Mouse (Mus musculus): ENCODE data around the gene Tbc1d1. TPM values are rescaled to one million over a fixed set of nuclear protein-coding genes. Genes with fewer than 3 reads are reported as not detected.

The Tbc1d1 gene
- polyA plus RNA-seq, 1 experiment from 2014 or later: 32.4 TPM

DNA sequence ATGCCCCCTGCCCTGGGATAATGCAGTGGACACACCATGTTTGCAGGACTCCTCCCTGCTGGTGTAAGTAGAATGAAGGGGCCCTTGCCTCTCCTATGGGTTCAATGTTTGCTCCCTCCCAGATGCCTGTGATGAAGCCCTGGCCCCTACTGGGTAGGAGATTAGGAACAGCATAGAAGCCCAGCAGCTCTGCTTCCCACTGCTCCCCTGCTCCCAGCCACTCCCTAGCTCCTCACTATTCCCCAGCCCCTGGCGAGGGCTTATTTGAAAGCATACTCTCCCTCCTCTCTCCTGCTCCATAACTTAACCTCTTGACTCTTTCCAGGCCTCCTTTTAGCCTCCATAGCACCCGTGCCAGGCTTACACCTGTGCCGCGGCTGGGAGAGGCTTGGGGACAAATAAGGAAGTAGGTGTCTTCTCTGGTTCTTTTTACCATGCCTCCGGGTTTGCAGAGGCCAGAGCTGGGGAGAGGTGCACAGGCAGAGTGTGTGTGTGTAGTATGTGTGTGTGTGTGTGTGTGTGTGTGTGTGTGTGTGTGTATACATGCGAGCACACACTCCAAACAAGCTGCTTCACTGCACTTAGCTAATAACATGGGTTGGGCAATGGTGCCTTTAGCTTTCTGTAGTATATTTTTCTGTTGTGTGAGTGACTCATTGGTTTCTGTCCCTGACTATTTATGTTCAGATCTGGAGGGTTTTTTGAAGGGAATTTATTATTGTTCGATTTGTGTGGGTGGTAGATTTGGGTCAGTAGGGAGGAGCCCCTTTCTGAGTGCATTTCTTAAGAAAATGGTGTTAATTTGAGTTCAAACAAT lies 143.6 kb downstream of the Tbc1d1 start:
- H3K9me3 ChIP-seq: no peaks in the 10 kb centered on the region
- 0 out of 2 replicates have a peak overlapping the region, but pooled peaks have one; percentile 5 for H3K27ac ChIP-seq
- WGBS: 69% methylated on average over 7 of the region's 7 CpGs
- peaks cover 6% of the 10 kb centered on the region; the same call in 1 of the 2 replicates for H3K36me3 ChIP-seq
- no peak overlapping the region for H3K4me3 ChIP-seq
- peaks cover 28% of the 10 kb centered on the region for H3K4me1 ChIP-seq
- ATAC-seq (ENCODE audit: insufficient number of reproducible peaks, insufficient read depth, low FRiP score, low TSS enrichment): no peak
- H3K27me3 ChIP-seq: no peaks in the 10 kb centered on the region
- no peak overlapping the region for H3K4me2 ChIP-seq (replicated peaks)
- no peak overlapping the region for H3K9ac ChIP-seq

DNA sequence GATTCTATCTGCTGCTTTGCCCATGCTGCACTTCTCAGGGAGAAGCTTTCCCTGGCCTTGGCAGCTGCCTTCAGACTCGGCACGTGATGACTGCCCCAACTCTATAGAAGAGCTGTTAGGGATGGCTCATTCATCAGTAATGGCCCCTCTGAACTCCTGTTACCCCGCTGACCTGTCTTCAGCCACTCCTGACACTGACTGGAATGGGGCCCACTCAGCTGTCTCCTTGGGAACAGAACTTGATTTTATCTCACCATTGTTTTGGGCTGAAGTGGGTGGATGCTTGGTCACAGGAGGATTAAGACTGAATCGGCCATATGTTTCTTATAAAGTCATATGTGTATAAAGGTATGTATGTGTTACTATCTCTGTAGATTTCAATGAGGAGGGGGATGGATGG lies 145.1 kb downstream of the Tbc1d1 start:
- Histone ChIP-seq H3K4me1 (peaks cover 28% of the 10 kb centered on the region), H3K4me3 (no peak overlapping the region), H3K9me3 (no peaks in the 10 kb centered on the region), H3K36me3 (peaks cover 10% of the 10 kb centered on the region; the same call in 1 of the 2 replicates), H3K27ac (no peak overlapping the region), H3K4me2 (replicated peaks) (no peak overlapping the region), H3K27me3 (no peaks in the 10 kb centered on the region), H3K9ac (no peak overlapping the region)
- no peak for ATAC-seq (ENCODE audit: insufficient number of reproducible peaks, insufficient read depth, low FRiP score, low TSS enrichment)
- WGBS: 80% methylated on average over 4 of the region's 4 CpGs

DNA sequence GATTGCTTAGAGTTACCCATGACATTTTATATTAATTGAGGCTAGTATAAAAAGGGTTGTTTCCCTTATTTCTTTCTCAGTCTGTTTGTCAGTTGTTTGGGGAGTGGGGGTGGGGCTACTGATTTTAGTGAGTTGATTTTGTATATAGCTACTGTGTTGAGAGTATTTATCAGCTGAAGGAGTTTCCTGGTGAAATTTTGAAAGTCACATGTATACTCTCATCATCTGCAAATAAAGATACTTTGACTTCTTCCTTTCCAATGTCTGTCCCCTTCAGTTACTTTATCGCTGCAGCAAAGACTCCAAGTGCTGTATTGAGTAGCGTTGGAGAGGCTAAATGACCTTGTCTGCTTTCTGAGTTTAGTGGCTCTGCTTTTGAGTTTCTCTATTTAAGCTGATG lies 151.2 kb downstream of the Tbc1d1 start:
- WGBS: 100% methylated on average over 2 of the region's 2 CpGs
- no peaks in the 10 kb centered on the region for H3K4me1 ChIP-seq

DNA sequence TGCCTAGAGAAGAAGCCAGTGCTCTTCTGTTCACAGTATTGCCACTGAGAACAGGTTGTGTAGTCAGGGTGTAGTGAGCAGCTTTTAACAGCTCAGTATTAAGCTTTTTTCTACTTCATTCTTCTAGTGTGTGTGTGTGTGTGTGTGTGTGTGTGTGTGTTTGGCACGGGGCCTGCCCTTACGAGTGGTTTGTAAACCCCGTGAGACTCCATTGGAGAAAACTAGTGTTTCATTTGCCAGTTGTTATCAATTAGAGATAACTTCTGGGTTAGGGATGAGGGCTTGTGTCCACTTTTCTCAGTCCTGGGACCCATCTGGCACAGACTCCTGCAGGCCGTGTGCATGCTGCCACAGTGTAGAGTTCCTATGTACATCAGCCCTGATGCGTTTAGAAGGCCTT lies 156.2 kb downstream of the Tbc1d1 start:
- ATAC-seq (ENCODE audit: insufficient number of reproducible peaks, insufficient read depth, low FRiP score, low TSS enrichment): no peak
- WGBS: 36% methylated on average over 5 of the region's 5 CpGs
- Histone ChIP-seq H3K4me1 (peaks cover 11% of the 10 kb centered on the region), H3K4me3 (no peak overlapping the region), H3K9ac (no peak overlapping the region), H3K27me3 (no peaks in the 10 kb centered on the region), H3K36me3 (peaks cover 7% of the 10 kb centered on the region; the same call in 1 of the 2 replicates), H3K4me2 (replicated peaks) (no peak overlapping the region), H3K9me3 (no peaks in the 10 kb centered on the region), H3K27ac (no peak overlapping the region)

More for the DNA sequence above, 151.2 kb downstream of the Tbc1d1 start:
- ATAC-seq (ENCODE audit: insufficient number of reproducible peaks, insufficient read depth, low FRiP score, low TSS enrichment): no peak
- Histone ChIP-seq H3K9ac (no peak overlapping the region), H3K4me3 (no peak overlapping the region), H3K36me3 (peaks cover 18% of the 10 kb centered on the region), H3K27ac (no peak overlapping the region), H3K4me2 (replicated peaks) (no peak overlapping the region), H3K27me3 (no peaks in the 10 kb centered on the region), H3K9me3 (peaks cover 3% of the 10 kb centered on the region; the same call in 1 of the 2 replicates)

DNA sequence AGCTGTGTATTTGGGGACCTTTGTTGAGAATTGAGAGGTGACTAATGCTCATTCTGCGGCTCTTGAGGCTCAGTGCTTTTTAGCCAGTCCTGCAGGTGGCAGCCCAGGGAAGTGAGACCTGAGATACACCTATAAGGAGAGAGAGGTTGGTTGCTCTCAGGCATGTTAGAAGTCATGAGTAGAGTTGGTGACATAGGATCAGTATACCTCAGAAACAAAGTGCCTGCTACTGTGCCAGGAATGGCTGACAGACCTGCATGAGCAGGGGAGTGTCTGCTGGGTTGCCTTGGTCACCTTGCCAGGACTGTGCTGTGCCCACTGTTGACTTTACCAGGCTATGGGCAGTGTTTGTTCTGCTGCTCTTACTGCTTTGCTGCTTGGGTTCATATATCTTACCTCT lies 157.4 kb downstream of the Tbc1d1 start:
- Histone ChIP-seq H3K27me3 (no peaks in the 10 kb centered on the region), H3K9ac (no peak overlapping the region), H3K36me3 (peaks cover 7% of the 10 kb centered on the region; the same call in 1 of the 2 replicates), H3K9me3 (no peaks in the 10 kb centered on the region), H3K4me3 (no peak overlapping the region), H3K4me1 (peaks cover 17% of the 10 kb centered on the region), H3K27ac (no peak overlapping the region), H3K4me2 (replicated peaks) (no peak overlapping the region)
- WGBS: 93% methylated on average over 1 of the region's 1 CpGs
- no peak for ATAC-seq (ENCODE audit: insufficient number of reproducible peaks, insufficient read depth, low FRiP score, low TSS enrichment)

DNA sequence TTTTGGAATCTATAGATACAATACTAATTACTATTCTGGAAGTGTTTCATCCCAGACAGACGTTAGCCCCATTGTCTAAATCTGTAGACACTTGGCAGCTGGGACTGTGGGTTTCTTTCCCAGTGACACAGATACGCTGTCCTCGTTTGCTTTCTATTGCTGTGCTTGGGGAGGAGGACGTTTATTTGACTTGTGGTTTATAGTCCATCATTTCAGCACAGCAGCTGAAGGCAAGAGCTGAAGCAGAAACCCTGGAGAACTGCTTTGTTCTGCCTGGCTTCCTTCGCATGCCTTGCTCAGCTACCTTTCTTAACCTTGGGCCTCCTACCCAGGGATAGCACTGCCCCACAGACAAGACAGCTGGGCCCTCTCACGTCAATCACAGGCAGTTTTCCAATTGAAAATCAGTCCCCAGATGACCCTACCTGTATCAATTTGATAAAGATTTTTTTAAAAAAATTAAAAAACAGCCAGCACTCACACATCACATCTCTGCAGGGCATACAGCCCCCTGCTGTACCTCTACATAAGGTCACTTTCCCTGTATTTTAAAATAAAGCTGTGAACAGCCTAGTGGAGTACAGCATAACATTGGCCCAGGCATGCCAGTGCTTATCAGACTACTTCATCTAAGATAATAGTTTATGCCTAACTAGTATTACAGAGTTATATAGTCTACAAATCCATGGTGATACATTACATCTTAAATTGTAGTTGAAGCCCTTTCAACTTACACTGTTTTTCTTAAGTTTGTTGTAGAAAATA lies 158.4 kb downstream of the Tbc1d1 start:
- no peak for ATAC-seq (ENCODE audit: insufficient number of reproducible peaks, insufficient read depth, low FRiP score, low TSS enrichment)
- Histone ChIP-seq H3K4me2 (replicated peaks) (no peak overlapping the region), H3K36me3 (peaks cover 8% of the 10 kb centered on the region; the same call in 1 of the 2 replicates), H3K27ac (peak overlapping the region; percentile 42; the same call in 1 of the 2 replicates), H3K4me1 (peaks cover 17% of the 10 kb centered on the region), H3K4me3 (no peak overlapping the region), H3K27me3 (no peaks in the 10 kb centered on the region), H3K9me3 (no peaks in the 10 kb centered on the region), H3K9ac (no peak overlapping the region)
- WGBS: 61% methylated on average over 6 of the region's 6 CpGs

DNA sequence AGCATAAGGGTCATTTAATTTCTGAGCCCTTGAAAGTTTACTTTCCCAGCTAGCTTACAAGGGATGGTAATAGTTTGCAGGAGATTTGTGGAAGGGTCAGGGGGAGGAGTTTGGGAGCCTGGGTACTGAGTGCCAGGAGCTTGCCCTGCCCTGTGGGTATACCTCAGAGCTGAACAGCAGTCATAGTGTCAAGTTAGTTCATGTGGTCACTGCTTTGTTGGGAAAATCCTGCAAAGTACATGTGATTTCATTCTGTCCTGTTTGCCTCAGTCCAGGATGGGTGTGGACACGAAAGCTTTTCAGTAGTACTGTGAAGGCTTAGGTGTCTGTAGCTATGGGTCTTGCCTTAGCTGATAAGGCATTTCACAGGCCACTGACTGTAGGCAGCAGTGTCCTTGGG lies 159.0 kb downstream of the Tbc1d1 start:
- no peak overlapping the region for H3K4me3 ChIP-seq
- H3K36me3 ChIP-seq: peaks cover 14% of the 10 kb centered on the region; the same call in 1 of the 2 replicates
- H3K4me2 ChIP-seq (replicated peaks): no peak overlapping the region
- no peak overlapping the region for H3K27ac ChIP-seq
- no peak for ATAC-seq (ENCODE audit: insufficient number of reproducible peaks, insufficient read depth, low FRiP score, low TSS enrichment)
- 74% methylated on average over 1 of the region's 1 CpGs for WGBS
- H3K4me1 ChIP-seq: peaks cover 17% of the 10 kb centered on the region
- no peak overlapping the region for H3K9ac ChIP-seq
- H3K27me3 ChIP-seq: no peaks in the 10 kb centered on the region
- no peaks in the 10 kb centered on the region for H3K9me3 ChIP-seq

DNA sequence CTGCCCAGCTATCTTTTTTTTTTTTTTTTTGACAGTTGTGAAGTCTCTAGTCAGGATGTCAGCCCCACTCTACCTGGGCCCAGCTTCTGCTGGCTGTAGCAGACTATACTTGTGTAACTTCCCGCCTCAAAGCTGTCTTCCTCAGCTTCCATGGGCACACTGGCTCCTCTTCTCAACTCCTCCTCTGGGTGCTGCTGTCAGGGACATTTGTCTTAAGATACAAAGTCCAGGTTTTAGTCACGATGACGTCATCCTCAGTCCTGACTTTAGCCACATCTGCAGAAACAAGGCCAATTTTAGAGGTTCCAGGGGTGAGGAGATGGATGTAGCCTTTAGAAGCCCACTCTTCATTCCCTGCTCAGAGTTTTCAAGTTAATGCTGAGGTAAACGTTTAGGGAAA lies 167.2 kb downstream of the Tbc1d1 start:
- H3K27ac ChIP-seq: no peak overlapping the region
- H3K9ac ChIP-seq: no peak overlapping the region
- peaks cover 14% of the 10 kb centered on the region for H3K4me1 ChIP-seq
- H3K4me3 ChIP-seq: no peak overlapping the region
- no peak for ATAC-seq (ENCODE audit: insufficient number of reproducible peaks, insufficient read depth, low FRiP score, low TSS enrichment)
- no peak overlapping the region for H3K4me2 ChIP-seq (replicated peaks)
- 91% methylated on average over 4 of the region's 4 CpGs for WGBS
- H3K27me3 ChIP-seq: no peaks in the 10 kb centered on the region
- no peaks in the 10 kb centered on the region for H3K9me3 ChIP-seq
- H3K36me3 ChIP-seq: peaks cover 24% of the 10 kb centered on the region

DNA sequence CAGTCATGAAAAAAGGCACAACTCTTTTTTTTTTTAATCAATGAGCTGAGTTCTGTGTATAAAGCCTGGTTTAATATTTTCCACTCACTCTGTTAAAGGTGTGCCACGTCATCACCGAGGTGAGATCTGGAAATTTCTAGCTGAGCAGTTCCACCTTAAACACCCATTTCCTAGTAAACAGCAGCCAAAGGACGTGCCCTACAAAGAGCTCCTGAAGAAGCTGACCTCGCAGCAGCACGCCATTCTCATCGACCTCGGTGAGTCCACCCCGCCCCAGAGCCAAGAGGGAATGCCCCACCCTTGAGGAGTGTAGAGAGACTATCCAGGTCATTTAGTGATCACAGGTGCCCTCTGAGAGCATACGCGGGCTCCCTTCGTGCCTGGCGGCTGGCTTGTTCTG lies 168.2 kb downstream of the Tbc1d1 start:
- H3K27me3 ChIP-seq: no peaks in the 10 kb centered on the region
- WGBS: 93% methylated on average over 12 of the region's 12 CpGs
- H3K4me1 ChIP-seq: peaks cover 14% of the 10 kb centered on the region
- no peak overlapping the region for H3K4me2 ChIP-seq (replicated peaks)
- peaks cover 31% of the 10 kb centered on the region for H3K36me3 ChIP-seq
- no peak overlapping the region for H3K4me3 ChIP-seq
- no peaks in the 10 kb centered on the region for H3K9me3 ChIP-seq
- no peak overlapping the region for H3K9ac ChIP-seq
- H3K27ac ChIP-seq: no peak overlapping the region
- ATAC-seq (ENCODE audit: insufficient number of reproducible peaks, insufficient read depth, low FRiP score, low TSS enrichment): no peak

DNA sequence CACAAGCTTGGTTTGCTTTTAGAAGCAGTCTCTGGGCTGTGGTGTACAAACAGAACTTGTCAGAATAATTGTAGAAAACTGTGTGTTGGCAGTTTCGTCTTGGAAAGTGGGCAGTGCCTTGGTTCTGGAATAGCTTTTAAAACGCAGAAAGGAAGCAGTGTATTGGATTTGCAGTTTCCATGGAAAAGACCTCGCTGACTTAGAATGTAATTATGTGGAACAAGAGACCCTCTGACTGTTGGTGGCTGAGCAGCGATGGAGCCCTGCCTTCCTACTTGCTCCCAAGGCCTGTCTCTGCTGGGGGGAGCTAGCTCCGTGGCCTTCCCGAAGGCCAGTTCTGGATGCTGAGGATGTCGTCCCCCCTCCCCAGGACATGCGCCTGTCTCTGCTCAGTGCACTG lies 168.8 kb downstream of the Tbc1d1 start:
- Histone ChIP-seq H3K4me1 (peaks cover 14% of the 10 kb centered on the region), H3K9me3 (no peaks in the 10 kb centered on the region), H3K27ac (0 out of 2 replicates have a peak overlapping the region, but pooled peaks have one; percentile 36), H3K9ac (no peak overlapping the region), H3K4me2 (replicated peaks) (no peak overlapping the region), H3K4me3 (no peak overlapping the region), H3K36me3 (peaks cover 28% of the 10 kb centered on the region), H3K27me3 (no peaks in the 10 kb centered on the region)
- WGBS: 55% methylated on average over 8 of the region's 8 CpGs
- ATAC-seq (ENCODE audit: insufficient number of reproducible peaks, insufficient read depth, low FRiP score, low TSS enrichment): no peak

DNA sequence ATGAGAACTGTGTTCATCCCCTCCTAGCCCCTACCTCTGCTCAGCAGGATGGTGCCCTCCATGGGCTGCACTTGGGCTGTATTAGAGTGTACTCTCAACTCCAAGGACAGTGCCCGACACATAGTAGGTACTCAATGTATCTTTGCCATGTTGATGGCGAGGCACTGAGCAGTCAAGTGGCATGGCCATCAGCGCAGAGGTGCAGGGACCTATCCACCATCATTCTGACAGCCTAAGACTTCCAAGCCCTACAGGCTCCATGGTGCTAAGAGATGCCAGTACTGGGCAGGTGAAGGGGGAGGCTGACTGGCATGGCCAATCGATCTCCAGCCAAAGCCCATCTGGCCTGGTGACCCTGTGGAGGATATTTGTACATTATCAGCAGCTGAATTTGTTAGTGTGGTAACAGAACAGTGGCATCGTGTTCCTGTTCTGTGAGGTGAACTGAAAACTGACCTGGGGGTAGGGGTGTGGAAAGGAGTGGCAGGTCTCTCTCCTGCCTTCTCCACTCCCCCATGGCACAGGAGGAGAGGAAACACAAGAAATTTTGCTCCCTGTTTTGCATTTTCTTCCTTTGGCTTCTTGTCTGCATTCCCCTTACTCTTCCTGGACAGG lies 169.7 kb downstream of the Tbc1d1 start:
- H3K4me3 ChIP-seq: no peak overlapping the region
- H3K36me3 ChIP-seq: peaks cover 23% of the 10 kb centered on the region
- WGBS: 79% methylated on average over 5 of the region's 5 CpGs
- no peak overlapping the region for H3K4me2 ChIP-seq (replicated peaks)
- H3K9ac ChIP-seq: peak overlapping the region; percentile 24; the same call in 1 of the 2 replicates
- no peaks in the 10 kb centered on the region for H3K9me3 ChIP-seq
- H3K27me3 ChIP-seq: no peaks in the 10 kb centered on the region
- H3K27ac ChIP-seq: peak overlapping the region; percentile 0; the same call in 1 of the 2 replicates
- peaks cover 14% of the 10 kb centered on the region for H3K4me1 ChIP-seq
- no peak for ATAC-seq (ENCODE audit: insufficient number of reproducible peaks, insufficient read depth, low FRiP score, low TSS enrichment)

Data from embryonic facial prominence, embryonic 12.5 days (tissue).